Mouse (Mus musculus) embryo, embryonic 10.5 days (tissue): ENCODE data around the gene Ece2.
A peak's percentile ranks its signal among the peaks of the same experiment; 100 is the strongest.
"Not testable (repeated sequence)": the region's sequence is repeated elsewhere in the genome, so short reads cannot be mapped to it uniquely, and the experiment has no call there.

ENCODE experiments used
- DNase-seq: peaks from one replicate; pipeline ENCODE4 v3.0.0-alpha.2; 2015; ENCODE audit warnings: low spot score

The Ece2 gene

GRCm38 (mm10) chr16:20621991-20622685 lies 7.5 kb upstream of the Ece2 start:
- peak; percentile 78 for DNase-seq

DNA sequence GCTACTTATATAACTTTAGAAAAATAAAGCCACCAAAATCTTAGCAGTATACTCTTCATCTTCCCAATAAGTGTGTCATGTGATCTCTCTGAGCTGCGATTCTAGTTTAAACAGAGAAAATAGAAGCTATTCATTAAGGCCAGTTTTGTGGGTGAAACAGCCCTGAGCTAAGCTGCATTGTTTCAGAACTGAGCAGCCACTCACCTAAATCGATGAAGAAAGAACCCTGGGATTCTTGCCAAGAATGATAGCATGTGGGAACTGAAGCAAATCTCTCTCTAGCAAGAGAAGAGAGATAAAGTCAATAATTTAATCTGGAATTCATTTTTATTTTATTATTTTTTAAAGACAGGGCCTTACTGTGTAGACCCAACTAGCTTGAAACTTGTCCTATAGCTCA lies 6.4 kb upstream of the Ece2 start:
- DNase-seq = no peak

- DNase-seq = no peak
These were observed 697 bp upstream of the Ece2 start for GRCm38 (mm10) chr16:20628871-20629391.

DNA sequence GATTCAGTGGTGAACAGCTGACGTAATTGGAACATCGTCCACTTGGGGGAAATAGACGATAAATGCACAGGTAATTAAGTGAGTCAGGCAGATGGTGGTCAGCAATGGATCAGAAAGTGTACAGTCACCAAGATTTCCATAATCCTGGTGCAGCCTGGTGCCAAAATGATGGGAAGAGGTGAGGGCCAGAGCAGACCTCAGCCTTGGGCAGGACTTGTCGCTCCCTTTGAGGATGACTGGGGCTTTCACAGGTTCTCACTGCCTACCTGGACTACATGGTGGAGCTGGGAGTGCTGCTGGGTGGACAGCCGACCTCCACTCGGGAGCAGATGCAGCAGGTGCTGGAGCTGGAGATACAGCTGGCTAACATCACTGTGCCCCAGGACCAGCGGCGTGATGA lies 7.8 kb downstream of the Ece2 start:
- DNase-seq = no peak

GRCm38 (mm10) chr16:20638367-20638766 lies 8.7 kb downstream of the Ece2 start:
- DNase-seq = no peak

GRCm38 (mm10) chr16:20642161-20642560 lies 12.5 kb downstream of the Ece2 start:
- DNase-seq = peak; percentile 85

DNA sequence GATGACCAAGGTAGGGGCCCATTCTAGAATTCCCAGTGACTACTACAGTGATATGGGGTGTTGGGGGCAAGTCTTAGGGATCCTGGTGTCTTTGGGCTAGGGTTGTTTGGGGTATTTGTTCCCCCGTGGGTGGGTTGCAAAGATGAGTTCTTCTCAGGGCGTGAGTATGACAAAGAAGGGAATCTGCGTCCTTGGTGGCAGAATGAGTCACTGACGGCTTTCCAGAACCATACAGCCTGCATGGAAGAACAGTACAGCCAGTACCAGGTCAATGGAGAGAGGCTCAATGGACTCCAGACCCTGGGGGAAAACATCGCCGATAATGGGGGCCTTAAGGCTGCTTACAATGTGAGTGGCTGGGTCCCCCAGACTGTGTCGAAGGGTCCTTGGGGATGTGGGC lies 14.3 kb downstream of the Ece2 start:
- no peak for DNase-seq

DNA sequence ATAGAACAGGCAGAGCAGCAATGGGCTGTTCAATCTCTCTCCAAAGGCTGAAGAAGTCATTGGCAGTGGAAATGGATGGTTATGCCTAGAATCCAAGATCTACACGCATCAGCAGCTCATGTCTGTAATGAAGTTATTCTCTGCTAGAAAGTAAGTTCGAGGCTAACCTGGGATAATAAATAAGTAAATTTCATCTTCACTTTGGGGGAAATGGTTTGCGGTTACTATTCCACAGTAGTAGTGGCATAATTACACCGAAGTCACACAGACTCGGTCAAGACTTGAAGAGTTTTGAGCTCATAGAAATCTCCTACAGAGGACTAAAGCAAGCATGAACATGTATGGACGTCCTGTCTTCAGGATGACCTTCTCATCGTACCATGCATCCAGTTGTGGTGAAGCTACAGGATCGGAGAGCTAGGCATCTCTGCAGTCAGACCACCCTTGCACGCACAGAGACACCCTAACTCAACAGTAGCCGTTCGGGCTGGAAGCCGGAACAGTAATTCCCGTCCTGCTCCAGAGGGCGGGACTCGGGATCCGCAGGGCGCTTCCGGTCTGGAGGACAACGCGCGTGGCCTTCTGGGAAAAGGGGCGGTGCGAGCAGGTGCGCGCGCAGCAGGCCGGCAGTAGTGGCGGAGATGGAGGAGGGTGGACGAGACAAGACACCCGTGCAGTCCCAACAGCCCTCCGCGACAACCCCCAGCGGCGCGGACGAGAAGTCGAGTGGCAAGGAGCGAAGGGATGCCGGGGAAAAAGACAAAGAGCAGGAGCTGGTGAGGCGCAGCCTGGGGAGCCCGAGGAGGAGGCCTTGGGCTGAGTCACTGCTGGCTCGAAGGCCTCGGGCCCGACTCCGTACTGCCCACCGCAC lies 21.7 kb downstream of the Ece2 start, which contains the start of gene Psmd2:
TSS of gene Psmd2 (plus strand) at position 577 of the 871 bp plus-strand sequence.
- DNase-seq = peak; percentile 97

DNA sequence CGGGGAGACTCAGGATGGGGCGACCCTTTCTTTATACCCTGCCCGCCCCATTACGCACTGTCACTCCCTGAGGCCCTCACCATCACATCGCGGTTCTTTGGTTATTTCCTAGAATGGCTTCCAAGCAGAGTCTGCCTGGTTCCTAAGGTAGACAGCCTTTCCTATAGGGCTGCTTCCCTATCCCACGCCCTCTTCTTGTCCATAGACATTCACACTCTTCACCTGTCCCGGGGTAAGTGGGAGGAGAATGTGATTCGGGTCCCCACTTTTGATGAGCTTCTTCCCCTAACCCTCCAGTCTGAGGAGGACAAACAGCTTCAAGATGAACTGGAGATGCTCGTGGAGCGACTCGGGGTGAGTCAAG lies 22.3 kb downstream of the Ece2 start:
- no peak for DNase-seq

DNA sequence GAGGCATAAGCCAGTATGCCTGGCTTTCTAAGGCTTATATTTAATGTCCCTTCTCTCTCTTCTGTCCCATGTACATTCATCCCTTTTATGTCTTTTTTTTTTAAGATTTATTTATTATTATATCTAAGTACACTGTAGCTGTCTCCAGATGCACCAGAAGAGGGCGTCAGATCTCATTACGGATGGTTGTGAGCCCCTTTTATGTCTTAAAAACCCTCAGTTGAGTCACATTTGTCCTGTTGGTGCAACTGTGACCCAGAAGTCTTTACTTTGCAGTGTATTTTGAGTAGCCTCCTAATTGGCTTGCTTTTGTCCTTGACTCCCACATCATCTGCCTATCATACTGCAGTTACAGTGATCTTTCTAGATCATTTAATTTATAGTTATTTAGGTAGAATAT lies 23.7 kb downstream of the Ece2 start:
- no peak for DNase-seq

- no peak for DNase-seq
These were observed 28.0 kb downstream of the Ece2 start for GRCm38 (mm10) chr16:20657661-20658060.

GRCm38 (mm10) chr16:20668013-20668412 lies 38.4 kb downstream of the Ece2 start, which contains the start of gene Eif4g1:
Gene Eif4g1, plus strand, starts transcription at chr16:20668313.
- DNase-seq = not testable (repeated sequence)

GRCm38 (mm10) chr16:20670291-20670690 lies 40.7 kb downstream of the Ece2 start:
- DNase-seq = no peak

DNA sequence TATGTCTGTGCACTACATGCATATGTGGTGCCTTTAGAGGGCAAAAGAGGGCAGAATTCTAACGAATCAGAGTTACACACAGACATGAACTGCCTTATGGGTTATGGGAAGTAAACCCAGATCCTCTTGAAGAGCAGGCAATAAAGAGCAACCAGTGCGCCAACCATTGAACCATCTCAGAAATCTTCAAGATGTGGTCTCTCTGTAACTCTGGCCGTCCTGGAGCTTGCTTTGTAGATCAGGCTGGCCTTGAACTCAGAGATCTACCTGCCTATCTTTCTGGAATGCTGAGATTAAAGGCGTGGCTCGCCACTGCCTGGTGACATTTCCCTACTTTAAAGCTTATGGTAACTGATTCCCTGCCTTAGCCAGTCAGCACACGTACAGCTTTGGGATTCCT lies 42.3 kb downstream of the Ece2 start:
- peak; percentile 30 for DNase-seq

GRCm38 (mm10) chr16:20672500-20672902 lies 42.9 kb downstream of the Ece2 start:
- DNase-seq = peak; percentile 98

DNA sequence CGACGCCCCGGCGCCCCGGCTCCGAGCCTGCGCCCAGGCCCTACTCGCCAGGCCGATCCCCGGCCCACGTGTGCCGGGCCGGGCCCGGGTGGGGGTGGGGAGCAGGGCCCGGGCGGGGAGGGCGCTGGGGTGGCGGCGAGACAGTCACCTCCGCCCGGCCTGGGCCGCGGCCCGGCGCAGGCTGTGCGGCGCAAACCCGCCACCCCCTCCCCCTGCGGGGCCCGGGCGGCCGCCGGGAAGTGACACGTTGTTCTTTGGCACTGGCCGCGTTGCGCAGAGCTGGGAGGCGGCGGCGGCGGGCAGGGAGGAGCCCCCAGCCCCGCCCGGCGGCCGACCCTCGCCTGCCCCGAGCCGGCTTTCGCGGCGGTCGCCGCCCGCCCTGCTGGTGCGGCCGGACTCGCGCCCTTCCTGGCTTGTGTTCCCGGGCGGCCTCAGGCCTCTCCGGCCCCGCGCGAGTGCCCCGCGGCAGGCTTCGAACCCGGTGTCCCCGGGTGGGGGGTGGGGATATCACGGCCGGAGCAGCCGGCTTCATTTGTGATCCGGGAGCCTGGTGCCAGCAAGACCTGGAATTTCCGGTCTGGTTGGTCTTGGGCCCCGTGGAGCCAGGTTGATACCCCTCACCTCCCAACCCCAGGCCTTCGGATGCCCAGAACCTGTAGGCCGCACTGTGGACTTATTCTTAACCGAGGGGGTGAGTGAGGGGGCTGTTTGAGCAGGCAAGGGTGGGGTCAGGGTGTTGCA lies 43.5 kb downstream of the Ece2 start:
- peak; percentile 41 for DNase-seq

DNA sequence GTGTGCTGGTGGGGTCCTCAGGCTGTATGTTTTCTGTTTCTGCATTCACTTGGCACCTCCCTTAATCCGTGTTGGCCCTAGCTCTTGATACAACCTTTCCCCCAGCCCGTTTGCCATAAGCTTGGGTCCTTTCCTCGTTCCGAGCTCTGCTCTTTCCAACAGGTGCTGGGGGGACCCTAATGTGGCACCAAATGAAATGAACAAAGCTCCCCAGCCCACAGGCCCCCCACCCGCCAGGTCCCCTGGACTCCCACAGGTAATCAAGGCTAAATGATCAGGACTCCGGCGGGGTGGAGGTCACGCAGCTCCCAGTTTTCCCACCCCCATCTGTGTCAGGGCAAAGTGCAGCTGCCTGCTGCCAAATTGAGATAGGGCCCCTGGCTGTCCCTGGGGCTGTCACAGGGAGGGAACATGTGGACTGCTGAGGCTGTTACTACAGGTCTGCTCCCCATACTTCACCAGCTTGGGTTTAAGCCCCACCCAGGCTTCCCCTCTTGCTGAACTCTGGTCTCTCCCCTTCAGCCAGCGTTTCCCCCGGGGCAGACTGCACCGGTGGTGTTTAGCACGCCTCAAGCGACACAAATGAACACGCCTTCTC lies 44.2 kb downstream of the Ece2 start:
- peak; percentile 12 for DNase-seq

DNA sequence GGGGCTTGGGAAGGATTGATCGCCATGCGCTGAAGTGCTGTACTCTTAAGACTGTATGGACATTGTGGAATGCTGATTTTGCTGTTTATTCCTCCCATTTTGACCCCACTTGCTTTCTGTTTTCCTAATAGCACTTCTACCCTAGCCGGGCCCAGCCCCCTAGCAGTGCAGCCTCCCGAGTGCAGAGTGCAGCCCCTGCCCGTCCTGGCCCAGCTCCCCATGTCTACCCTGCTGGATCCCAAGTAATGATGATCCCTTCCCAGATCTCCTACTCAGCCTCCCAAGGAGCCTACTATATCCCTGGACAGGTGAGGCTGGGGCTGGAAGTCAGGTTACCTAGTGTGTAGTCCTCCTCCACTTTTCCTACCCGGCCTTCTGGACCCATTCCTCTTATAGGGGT lies 45.6 kb downstream of the Ece2 start:
- DNase-seq = no peak

DNA sequence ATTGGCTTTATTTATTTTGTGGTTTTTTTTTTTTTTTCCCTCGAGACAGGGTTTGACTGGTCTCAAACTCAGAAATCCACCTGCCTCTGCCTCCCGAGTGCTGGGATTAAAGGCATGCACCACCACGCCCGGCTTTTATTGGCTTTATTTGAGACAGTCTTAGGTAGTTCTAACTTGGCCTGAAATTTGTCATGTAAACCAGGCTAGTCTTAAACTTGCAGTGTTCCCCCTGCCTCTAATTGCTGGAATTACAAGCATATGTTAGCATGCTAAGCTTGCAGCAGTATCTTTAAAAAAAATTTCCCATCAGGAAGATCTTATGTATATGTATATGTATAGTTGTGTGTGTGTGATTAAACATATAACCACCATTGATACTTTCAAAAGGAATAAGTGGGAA lies 47.1 kb downstream of the Ece2 start:
- no peak for DNase-seq

DNA sequence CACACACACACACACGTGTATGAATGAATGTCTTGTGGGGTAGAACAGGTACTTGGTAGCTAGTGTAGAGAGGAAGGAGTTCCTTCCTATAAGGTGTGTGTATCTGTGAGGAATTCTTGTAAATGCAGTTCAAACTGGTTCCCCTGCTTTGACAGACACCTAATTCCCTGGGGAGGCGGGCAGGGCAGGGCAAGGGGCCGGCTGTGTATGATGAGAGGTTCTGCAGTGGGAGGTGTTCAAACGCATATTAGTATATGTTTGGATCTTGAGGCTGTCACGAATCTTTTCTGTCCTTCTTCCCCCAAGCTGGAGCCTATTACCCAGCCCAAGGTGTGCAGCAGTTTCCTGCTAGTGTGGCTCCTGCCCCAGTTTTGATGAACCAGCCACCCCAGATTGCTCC lies 47.8 kb downstream of the Ece2 start:
- no peak for DNase-seq

DNA sequence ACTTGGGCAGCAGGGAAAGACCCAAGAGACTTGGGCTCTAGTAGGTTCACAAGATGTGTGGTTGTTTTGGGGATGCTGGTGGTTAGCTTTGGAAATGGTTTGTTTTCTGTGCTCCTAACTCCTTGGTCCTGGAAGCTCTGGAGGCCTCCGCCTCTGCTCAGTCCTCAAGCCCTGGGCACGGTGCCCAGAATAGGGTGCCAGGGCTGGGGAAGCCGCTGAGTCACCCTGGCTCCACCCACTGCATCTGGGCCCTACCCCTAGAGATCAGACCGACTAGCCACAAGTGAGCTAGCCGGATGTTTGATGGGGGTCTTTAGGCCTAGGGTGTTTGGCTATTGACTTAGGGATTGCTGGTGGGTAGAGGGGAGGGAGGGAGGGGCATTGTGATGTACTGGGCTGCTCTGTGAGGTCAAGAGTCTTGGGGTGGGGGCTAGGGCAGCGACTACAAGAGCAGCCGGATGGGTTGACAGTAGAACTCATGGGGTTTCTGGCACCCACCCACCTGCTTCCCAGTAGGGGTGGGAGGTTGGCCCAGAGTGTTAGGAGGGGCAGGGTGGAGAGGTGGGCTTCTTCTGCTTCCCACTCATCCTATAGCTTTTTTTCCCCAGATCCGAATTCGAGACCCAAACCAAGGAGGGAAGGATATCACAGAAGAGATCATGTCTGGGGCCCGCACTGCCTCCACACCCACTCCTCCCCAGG lies 48.5 kb downstream of the Ece2 start:
- DNase-seq = no peak
